Mouse (Mus musculus) thymus, adult 2 months (tissue): Measurements from ENCODE around the gene Gm17482.

ENCODE experiments used
- CTCF ChIP-seq: fragments of 200-500 bp; IDR thresholded peaks from 2 replicates; pipeline ENCODE4 v1.5.1; 2012; ENCODE audit warnings: mild to moderate bottlenecking, control low read depth, low read length, moderate library complexity, borderline replicate concordance; ENCODE audit not compliant: control insufficient read depth, poor library complexity, insufficient read depth; ENCODE audit errors: extremely low read depth
- POLR2A ChIP-seq: fragments of 200-500 bp; IDR thresholded peaks from 2 replicates; pipeline ENCODE4 v1.6.1; 2012; ENCODE audit warnings: mild to moderate bottlenecking, low read length, control low read depth, moderate library complexity; ENCODE audit not compliant: control insufficient read depth, poor library complexity, insufficient read depth; ENCODE audit errors: extremely low read depth

DNA sequence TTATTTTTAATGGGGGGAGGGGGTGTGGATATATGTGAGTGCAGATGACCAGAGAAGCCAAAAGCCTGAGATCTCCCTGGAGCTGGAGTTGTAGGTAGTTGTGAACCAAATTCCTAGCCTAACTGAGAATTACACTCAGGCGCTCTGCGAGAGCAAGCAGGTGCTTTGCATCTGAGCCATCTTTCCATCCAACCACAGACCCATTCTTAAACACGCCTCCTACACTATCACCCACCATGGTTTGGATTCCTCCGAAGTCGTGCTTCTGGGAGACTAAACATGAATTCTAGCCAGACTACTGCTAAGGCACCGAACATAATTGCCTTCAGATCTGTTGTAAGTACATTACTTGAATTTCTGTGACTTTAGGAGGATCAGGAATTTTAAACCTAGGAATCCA lies 59.3 kb downstream of the Gm17482 start:
- no peak for TF ChIP-seq CTCF
- TF ChIP-seq POLR2A: no peak
